Comparison of ENCODE assay signal across 23 mouse cellular contexts in genomic region chr13:85274572-85274971, GRCm38 (mm10). TPM values are rescaled to one million over a fixed set of nuclear protein-coding genes. Genes with fewer than 3 reads are reported as not detected.
DNase-seq lines count a peak whose midpoint lies in the region; ATAC-seq and TF ChIP-seq lines count a peak whose summit lies in the region.
"Had no signal": no experiment of that assay in that cellular context is flagged by ENCODE, and none has a peak within 500 bp of the region (broad histone marks: within the 10 kb centered on the region; RNA-seq: fewer than 3 reads in every experiment).

No protein-coding gene starts in this region.

- no peak for TF ChIP-seq CTCF in forebrain, postnatal 0 days (IDR thresholded peaks at IDR 0.05; ENCODE audit: low read depth)
- no peak for TF ChIP-seq CTCF in olfactory bulb, adult 2 months (IDR thresholded peaks at IDR 0.05; ENCODE audit: insufficient read depth, low read depth, low read length)

- no peaks in the 10 kb centered on the region for H3K36me3 ChIP-seq in forebrain, embryonic 11.5 days (ENCODE audit: control insufficient read depth, insufficient read depth, low read length)
- no peaks in the 10 kb centered on the region for H3K36me3 ChIP-seq in forebrain, postnatal 0 days (ENCODE audit: insufficient read depth)
- no peaks in the 10 kb centered on the region; the same call in 1 of the 2 replicates for H3K36me3 ChIP-seq in hindbrain, embryonic 14.5 days (replicated peaks; ENCODE audit: control insufficient read depth, insufficient read depth)
- H3K36me3 ChIP-seq in hindbrain, embryonic 11.5 days (ENCODE audit: control insufficient read depth, insufficient read depth, low read length): no peaks in the 10 kb centered on the region
- H3K36me3 ChIP-seq in liver, embryonic 12.5 days: no peaks in the 10 kb centered on the region
- H3K36me3 ChIP-seq: embryonic facial prominence, embryonic 10.5 days; forebrain, embryonic 10.5 days; lung, embryonic 15.5 days had no signal

- no peaks in the 10 kb centered on the region for H3K9me3 ChIP-seq in forebrain, embryonic 11.5 days (ENCODE audit: control insufficient read depth, low read length)
- H3K9me3 ChIP-seq in forebrain, postnatal 0 days (ENCODE audit: low read length): no peaks in the 10 kb centered on the region
- H3K9me3 ChIP-seq in hindbrain, embryonic 14.5 days (ENCODE audit: control insufficient read depth, low read length): no peaks in the 10 kb centered on the region
- no peaks in the 10 kb centered on the region for H3K9me3 ChIP-seq in hindbrain, embryonic 11.5 days (ENCODE audit: control insufficient read depth, low read length)
- no peaks in the 10 kb centered on the region for H3K9me3 ChIP-seq in liver, embryonic 12.5 days (replicated peaks)
- H3K9me3 ChIP-seq: embryonic facial prominence, embryonic 10.5 days; forebrain, embryonic 10.5 days; lung, embryonic 15.5 days had no signal

- no peak for DNase-seq in forebrain, embryonic 11.5 days (ENCODE audit: low spot score)
- no peak for DNase-seq in forebrain, postnatal 0 days
- DNase-seq in hindbrain, embryonic 14.5 days (ENCODE audit: low spot score): no peak
- DNase-seq in hindbrain, embryonic 11.5 days (ENCODE audit: low spot score): no peak
- no peak for DNase-seq in kidney, postnatal 10 days
- DNase-seq: adrenal gland, postnatal 14 days; cerebellum, adult 9-10 months; gastrocnemius, postnatal 10 days; heart, adult 18-20 months; heart, postnatal 36 days; kidney, postnatal 36 days; layer of hippocampus, postnatal 36 days; lung, postnatal 36 days; thymus, adult 18-20 months; thymus, postnatal 4 days had no signal

- H3K4me1 ChIP-seq in forebrain, embryonic 11.5 days (replicated peaks; ENCODE audit: control insufficient read depth, insufficient read depth, low read length): no peaks in the 10 kb centered on the region
- H3K4me1 ChIP-seq in forebrain, postnatal 0 days (ENCODE audit: insufficient read depth): no peaks in the 10 kb centered on the region; the same call in 1 of the 2 replicates
- H3K4me1 ChIP-seq in hindbrain, embryonic 14.5 days (replicated peaks; ENCODE audit: control insufficient read depth, insufficient read depth, low read length): no peaks in the 10 kb centered on the region
- no peaks in the 10 kb centered on the region for H3K4me1 ChIP-seq in hindbrain, embryonic 11.5 days (replicated peaks; ENCODE audit: control insufficient read depth, insufficient read depth, low read length)
- peaks cover 19% of the 10 kb centered on the region for H3K4me1 ChIP-seq in liver, embryonic 12.5 days
- H3K4me1 ChIP-seq in olfactory bulb, adult 2 months (ENCODE audit: control insufficient read depth, insufficient read depth, low read length): peaks cover 7% of the 10 kb centered on the region
- H3K4me1 ChIP-seq: embryonic facial prominence, embryonic 10.5 days; forebrain, embryonic 10.5 days; lung, embryonic 15.5 days had no signal

- H3K27ac ChIP-seq in forebrain, embryonic 11.5 days (ENCODE audit: low read depth, low read length): no peak overlapping the region
- H3K27ac ChIP-seq in forebrain, postnatal 0 days (ENCODE audit: low read depth, low read length): no peak overlapping the region
- no peak overlapping the region for H3K27ac ChIP-seq in hindbrain, embryonic 14.5 days
- no peak overlapping the region for H3K27ac ChIP-seq in hindbrain, embryonic 11.5 days (ENCODE audit: low read depth, low read length)
- no peak overlapping the region for H3K27ac ChIP-seq in liver, embryonic 12.5 days
- 0 out of 2 replicates have a peak overlapping the region, but pooled peaks have one; percentile 15 for H3K27ac ChIP-seq in olfactory bulb, adult 2 months (ENCODE audit: insufficient read depth, low read depth, low read length)
- H3K27ac ChIP-seq: embryonic facial prominence, embryonic 10.5 days; forebrain, embryonic 10.5 days; lung, embryonic 15.5 days had no signal

- WGBS in forebrain, embryonic 11.5 days: 100% methylated on average over 1 of the region's 1 CpGs
- WGBS in forebrain, postnatal 0 days: 95% methylated on average over 1 of the region's 1 CpGs
- 95% methylated on average over 1 of the region's 1 CpGs for WGBS in hindbrain, embryonic 14.5 days
- 91% methylated on average over 1 of the region's 1 CpGs for WGBS in hindbrain, embryonic 11.5 days
- 60% methylated on average over 1 of the region's 1 CpGs for WGBS in liver, embryonic 12.5 days (ENCODE audit: insufficient replicate concordance)
- WGBS in olfactory bulb, adult 2 months: 100% methylated on average over 1 of the region's 1 CpGs

- no peak overlapping the region for H3K4me3 ChIP-seq in forebrain, embryonic 11.5 days (ENCODE audit: low read depth, low read length)
- no peak overlapping the region for H3K4me3 ChIP-seq in forebrain, postnatal 0 days (ENCODE audit: low read depth, low read length)
- no peak overlapping the region for H3K4me3 ChIP-seq in hindbrain, embryonic 14.5 days (replicated peaks; ENCODE audit: low read length)
- no peak overlapping the region for H3K4me3 ChIP-seq in hindbrain, embryonic 11.5 days (ENCODE audit: low read depth, low read length)
- H3K4me3 ChIP-seq in liver, embryonic 12.5 days: no peak overlapping the region
- H3K4me3 ChIP-seq in olfactory bulb, adult 2 months (ENCODE audit: insufficient read depth, low read depth, low read length): no peak overlapping the region
- H3K4me3 ChIP-seq: embryonic facial prominence, embryonic 10.5 days; forebrain, embryonic 10.5 days; lung, embryonic 15.5 days had no signal

- no peak overlapping the region for H3K4me2 ChIP-seq in forebrain, embryonic 11.5 days (ENCODE audit: low read depth, low read length, severe bottlenecking)
- H3K4me2 ChIP-seq in forebrain, postnatal 0 days (ENCODE audit: low read depth): no peak overlapping the region
- H3K4me2 ChIP-seq in hindbrain, embryonic 14.5 days (replicated peaks): no peak overlapping the region
- H3K4me2 ChIP-seq in hindbrain, embryonic 11.5 days (replicated peaks; ENCODE audit: low read depth, low read length): no peak overlapping the region
- no peak overlapping the region for H3K4me2 ChIP-seq in liver, embryonic 12.5 days
- H3K4me2 ChIP-seq: lung, embryonic 15.5 days had no signal

- ATAC-seq in forebrain, embryonic 11.5 days (replicated peaks; ENCODE audit: low FRiP score): peak; percentile 55; the same call in 1 of the 2 replicates
- ATAC-seq in forebrain, postnatal 0 days: no peak
- ATAC-seq in hindbrain, embryonic 14.5 days (ENCODE audit: low FRiP score): peak; percentile 24; the same call in 1 of the 2 replicates
- no peak for ATAC-seq in hindbrain, embryonic 11.5 days (ENCODE audit: low FRiP score)
- peak; percentile 77 for ATAC-seq in liver, embryonic 12.5 days
- ATAC-seq: hindbrain, embryonic 16.5 days; intestine, postnatal 0 days; midbrain, embryonic 16.5 days had no signal

- H3K9ac ChIP-seq in forebrain, embryonic 11.5 days (ENCODE audit: low read length): no peak overlapping the region
- H3K9ac ChIP-seq in forebrain, postnatal 0 days: no peak overlapping the region
- H3K9ac ChIP-seq in hindbrain, embryonic 14.5 days: no peak overlapping the region
- no peak overlapping the region for H3K9ac ChIP-seq in hindbrain, embryonic 11.5 days (ENCODE audit: low read depth, low read length)
- H3K9ac ChIP-seq in liver, embryonic 12.5 days: no peak overlapping the region
- H3K9ac ChIP-seq: lung, embryonic 15.5 days had no signal

- no peak for TF ChIP-seq POLR2A in olfactory bulb, adult 2 months (IDR thresholded peaks at IDR 0.05; ENCODE audit: insufficient read depth, low read depth, low read length)

- H3K27me3 ChIP-seq in forebrain, embryonic 11.5 days (ENCODE audit: control insufficient read depth, insufficient read depth, low read length): no peaks in the 10 kb centered on the region
- H3K27me3 ChIP-seq in forebrain, postnatal 0 days (ENCODE audit: insufficient read depth, low read length): no peaks in the 10 kb centered on the region
- H3K27me3 ChIP-seq in hindbrain, embryonic 14.5 days (ENCODE audit: control insufficient read depth, insufficient read depth, low read length): no peaks in the 10 kb centered on the region
- no peaks in the 10 kb centered on the region for H3K27me3 ChIP-seq in hindbrain, embryonic 11.5 days (ENCODE audit: control insufficient read depth, insufficient read depth, low read length)
- H3K27me3 ChIP-seq in liver, embryonic 12.5 days (replicated peaks): no peaks in the 10 kb centered on the region
- H3K27me3 ChIP-seq: lung, embryonic 15.5 days had no signal

RNA-seq across cellular contexts. Expression of gene Rasa1, which starts 14.4 kb away (rescaled TPM):
- polyA plus RNA-seq in forebrain, embryonic 11.5 days (2014; fragmentation: Nextera tagmentation; extraction: Ambion mirVana): 59.2 and 65.4 TPM in 2 replicates
- total RNA-seq in forebrain, postnatal 0 days (2014; rRNA removed): 97.3 and 123 TPM in 2 replicates
- 33.2 and 44.1 TPM in 2 replicates for polyA plus RNA-seq in forebrain, postnatal 0 days (2015; fragmentation: Nextera tagmentation; extraction: Ambion mirVana)
- polyA plus RNA-seq in hindbrain, embryonic 14.5 days (2014; fragmentation: Nextera tagmentation; extraction: Ambion mirVana): 70.2 and 73.5 TPM in 2 replicates
- 60.0 and 64.0 TPM in 2 replicates for polyA plus RNA-seq in hindbrain, embryonic 11.5 days (2014; fragmentation: Nextera tagmentation; extraction: Ambion mirVana)
- polyA plus RNA-seq in liver, embryonic 12.5 days (2016; fragmentation: Nextera tagmentation; extraction: Ambion mirVana): 16.4 and 17.9 TPM in 2 replicates
- polyA plus RNA-seq in olfactory bulb, adult 2 months (2012; ENCODE audit: insufficient read depth, insufficient read length, low replicate concordance, missing spikeins): 280 TPM in 1 of 2 replicates, not detected in the other

Comparison
In these comparisons a context has a peak if more than half of its experiments do, and no peak if none do; other contexts are left out.
1. ATAC-seq: peak in forebrain, embryonic 11.5 days (single experiment), hindbrain, embryonic 14.5 days (single experiment) and liver, embryonic 12.5 days (single experiment); none in forebrain, postnatal 0 days (single experiment) and hindbrain, embryonic 11.5 days (single experiment).